Mouse (Mus musculus) frontal cortex, postnatal 14 days (tissue): ENCODE results near the gene Pnpla5.

Experiments used
- DNase-seq, 2 experiments: peaks; one replicate each; pipeline ENCODE4 v3.0.0; 2022; ENCODE audit warnings: low spot score in 2 of 2

Pnpla5 gene

DNA sequence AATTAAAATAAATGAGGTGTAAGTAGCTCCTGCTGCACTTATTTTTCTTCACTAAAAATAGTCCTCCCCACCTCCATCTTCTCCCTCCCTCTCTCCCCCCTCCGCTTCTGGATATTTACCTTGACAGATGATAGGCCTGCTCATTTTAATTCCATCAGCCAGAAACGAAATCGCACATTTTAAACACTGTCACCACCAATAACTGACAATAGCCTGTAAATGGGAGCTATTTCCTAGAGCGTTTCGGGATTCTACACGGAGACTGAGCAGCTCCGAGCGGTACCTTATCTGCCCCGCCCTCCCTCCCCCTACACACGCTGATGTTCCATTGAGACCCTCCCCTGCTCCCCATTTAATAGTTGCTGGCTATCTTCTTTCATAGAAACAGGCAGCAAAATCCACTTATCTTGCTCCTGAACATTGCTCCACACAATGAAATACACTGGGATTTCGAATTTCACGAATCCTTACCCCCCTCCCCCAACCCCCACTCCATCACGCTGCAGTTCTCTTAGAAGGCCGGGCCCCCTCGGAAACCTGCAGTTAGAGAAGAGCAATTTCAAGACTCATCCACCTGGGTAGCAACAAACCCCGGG is 53.4 kb downstream of the Pnpla5 start:
- DNase-seq, result no peak

DNA sequence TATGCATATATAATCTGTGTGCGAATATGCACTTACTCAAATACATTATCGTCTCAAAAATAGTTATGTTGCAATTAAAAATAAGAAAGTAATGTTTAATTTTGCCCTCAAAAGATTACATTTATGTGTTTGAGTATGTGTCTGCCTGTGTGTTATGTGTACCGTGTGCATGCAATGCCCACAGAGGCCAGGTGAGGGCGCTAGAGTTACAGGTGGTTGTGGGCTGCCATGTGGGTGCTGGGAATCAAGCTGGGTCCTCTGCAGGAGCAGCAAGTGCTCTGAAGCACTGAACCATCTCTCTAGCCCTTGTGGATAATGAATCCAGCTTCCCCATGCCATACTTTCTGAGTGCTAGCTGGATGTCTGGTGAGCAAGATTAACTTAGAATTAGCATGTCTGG is 57.3 kb downstream of the Pnpla5 start:
- DNase-seq, result no peak

DNA sequence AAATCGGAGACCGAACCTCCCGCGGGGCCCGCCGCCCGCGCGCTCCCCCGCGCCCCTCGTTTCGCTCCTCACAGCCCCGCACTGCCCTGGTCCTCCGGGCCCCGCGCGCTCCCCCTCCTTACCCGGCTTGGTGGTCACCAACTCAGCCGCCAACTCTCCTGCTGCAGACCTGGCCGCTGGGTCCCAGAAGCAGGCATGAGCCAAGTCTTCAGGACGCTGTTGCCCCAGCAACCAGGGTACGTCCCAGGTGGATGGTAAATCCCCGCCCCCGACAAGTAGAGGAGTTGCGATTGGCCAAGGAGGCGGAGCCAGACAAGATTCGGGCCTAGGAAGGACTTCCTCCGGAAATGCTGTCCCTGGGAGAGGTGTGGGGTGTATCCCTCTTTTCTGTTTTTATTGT is 57.8 kb downstream of the Pnpla5 start, which contains the start of gene Efcab6:
Gene Efcab6, minus strand, starts transcription at position 240 of the 400 bp plus-strand sequence.
- peak in 1 of 2 experiments; percentile 57 for DNase-seq
